Mouse (Mus musculus) brain, adult 10 weeks (tissue): ENCODE results near the gene Sis. TPM values are rescaled to one million over a fixed set of nuclear protein-coding genes. Genes with fewer than 3 reads are reported as not detected.

Source experiments
- polyA plus RNA-seq: library from polyadenylated mRNA; stranded (reverse); fragments of 350-450 nt; fragmentation: Illumina TruSeq; extraction: RNeasy Lipid Tissue Mini Kit (QIAGEN cat#74804); gene quantifications from one replicate; pipeline ENCODE4 v1.2.3, GENCODE M21; 2015; ENCODE audit warnings: low read depth, low replicate concordance

Sis gene
- polyA plus RNA-seq = 0.09 TPM

GRCm38 (mm10) chr3:72967675-72968074, at the start of gene Sis:
Gene Sis, minus strand, starts transcription at chr3:72967863.

Other genes with a start within 250 kb of the Sis start
- gene Slitrk3, start 89.9 kb upstream of the Sis start, polyA plus RNA-seq = 39.8 TPM